Mouse (Mus musculus) heart, embryonic 11.5 days (tissue): ENCODE data around the gene Igsf11. TPM values are rescaled to one million over a fixed set of nuclear protein-coding genes. Genes with fewer than 3 reads are reported as not detected.

ENCODE experiments used
- ATAC-seq: fragments of 200-750 bp; cut with Nextera tagmentation; replicated peaks from 2 replicates; pipeline ENCODE4 v1.8.0; 2017; ENCODE audit warnings: moderate library complexity; ENCODE audit not compliant: insufficient number of reproducible peaks, low FRiP score, low TSS enrichment
- H3K27ac ChIP-seq: fragments of 300-500 bp; sonication (generic); 2 replicates; pipeline ENCODE4 v1.5.1; 2014; ENCODE audit warnings: mild to moderate bottlenecking, low read depth, low read length
- H3K27me3 ChIP-seq: fragments of 300-500 bp; sonication (generic); 2 replicates; pipeline ENCODE4 v1.6.1; 2014; ENCODE audit warnings: mild to moderate bottlenecking, low read length, mixed read lengths; ENCODE audit not compliant: control insufficient read depth, insufficient read depth
- H3K36me3 ChIP-seq: fragments of 300-500 bp; sonication (generic); 2 replicates; pipeline ENCODE4 v1.6.1; 2014; ENCODE audit warnings: mild to moderate bottlenecking, low read length, moderate library complexity, mixed read lengths; ENCODE audit not compliant: control insufficient read depth, insufficient read depth
- H3K4me1 ChIP-seq: fragments of 300-500 bp; sonication (generic); 2 replicates; pipeline ENCODE4 v1.6.1; 2014; ENCODE audit warnings: low read length; ENCODE audit not compliant: control insufficient read depth, insufficient read depth
- H3K4me2 ChIP-seq: fragments of 300-500 bp; sonication (generic); 2 replicates; pipeline ENCODE4 v1.6.1; 2014; ENCODE audit warnings: mild to moderate bottlenecking, moderate library complexity
- H3K4me3 ChIP-seq: fragments of 300-500 bp; sonication (generic); 2 replicates; pipeline ENCODE4 v1.5.1; 2014; ENCODE audit warnings: low read depth, low read length
- H3K9ac ChIP-seq: fragments of 300-500 bp; sonication (generic); 2 replicates; pipeline ENCODE4 v1.6.1; 2014; ENCODE audit warnings: mild to moderate bottlenecking, low read depth, low read length, moderate library complexity
- H3K9me3 ChIP-seq: fragments of 300-500 bp; sonication (generic); replicated peaks from 2 replicates; pipeline ENCODE4 v1.6.1; 2016; ENCODE audit warnings: low read length; ENCODE audit not compliant: control insufficient read depth
- WGBS: fragments of 180-500 bp; shearing (Covaris S2); extraction: QIAGEN DNeasy Blood & Tissue Kit; methylation state at CpG from one replicate; pipeline ENCODE4 v1.1.7; 2014; ENCODE audit not compliant: insufficient replicate concordance; 5-methylcytosine and 5-hydroxymethylcytosine counted together
- polyA plus RNA-seq: library from polyadenylated mRNA; unstranded; fragments of >200 nt; fragmentation: Nextera tagmentation; extraction: Ambion mirVana; gene quantifications from 2 replicates; pipeline ENCODE4 v1.2.1, GENCODE M21; 2014

The Igsf11 gene
- polyA plus RNA-seq, 1 experiment from 2014 or later, result 0.23 TPM

GRCm38 (mm10) chr16:39006978-39007377, 114.5 kb downstream of the Igsf11 start:
- Histone ChIP-seq H3K9ac (no peak overlapping the region), H3K4me2 (no peak overlapping the region), H3K27ac (no peak overlapping the region), H3K27me3 (no peaks in the 10 kb centered on the region), H3K36me3 (no peaks in the 10 kb centered on the region), H3K4me1 (no peaks in the 10 kb centered on the region), H3K9me3 (no peaks in the 10 kb centered on the region), H3K4me3 (no peak overlapping the region)
- no peak for ATAC-seq
- 86% methylated on average over 7 of the region's 7 CpGs for WGBS

GRCm38 (mm10) chr16:39019449-39019848, 127.0 kb downstream of the Igsf11 start:
- Histone ChIP-seq H3K4me2 (no peak overlapping the region), H3K9me3 (no peaks in the 10 kb centered on the region), H3K4me1 (no peaks in the 10 kb centered on the region), H3K27ac (no peak overlapping the region), H3K9ac (no peak overlapping the region), H3K36me3 (no peaks in the 10 kb centered on the region), H3K27me3 (no peaks in the 10 kb centered on the region), H3K4me3 (no peak overlapping the region)
- no peak for ATAC-seq
- WGBS, result 73% methylated on average over 2 of the region's 2 CpGs

- no peak for ATAC-seq
- no peak overlapping the region for H3K9ac ChIP-seq
- no peaks in the 10 kb centered on the region for H3K36me3 ChIP-seq
- no peak overlapping the region for H3K27ac ChIP-seq
- H3K27me3 ChIP-seq, result no peaks in the 10 kb centered on the region
- H3K4me3 ChIP-seq, result no peak overlapping the region
- H3K4me1 ChIP-seq, result no peaks in the 10 kb centered on the region
- WGBS, result 80% methylated on average over 8 of the region's 8 CpGs
- H3K4me2 ChIP-seq, result no peak overlapping the region
- H3K9me3 ChIP-seq, result no peaks in the 10 kb centered on the region
These were observed 133.7 kb downstream of the Igsf11 start for GRCm38 (mm10) chr16:39025989-39026736.

DNA sequence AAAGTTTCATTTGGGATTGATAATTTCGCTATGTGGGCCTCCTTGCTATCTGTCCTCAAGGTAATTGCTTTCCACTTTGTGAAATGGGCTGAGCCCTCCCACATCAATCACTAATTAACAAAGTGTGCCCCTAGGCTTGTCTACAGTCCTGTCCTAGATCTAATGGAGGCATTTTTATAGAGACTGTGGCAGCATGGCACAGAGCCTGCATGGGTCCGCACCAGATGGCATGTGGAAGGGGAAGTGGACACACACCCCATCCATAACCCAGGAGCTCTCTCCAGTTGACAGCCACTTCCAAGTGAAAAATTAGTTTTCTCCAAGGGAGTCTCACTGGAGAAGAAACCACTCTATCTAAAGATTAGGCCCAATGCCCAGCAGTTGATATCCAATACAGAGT, 138.9 kb downstream of the Igsf11 start:
- Histone ChIP-seq H3K9ac (no peak overlapping the region), H3K36me3 (no peaks in the 10 kb centered on the region), H3K4me3 (no peak overlapping the region), H3K4me2 (no peak overlapping the region), H3K9me3 (no peaks in the 10 kb centered on the region), H3K27ac (no peak overlapping the region), H3K27me3 (no peaks in the 10 kb centered on the region), H3K4me1 (no peaks in the 10 kb centered on the region)
- WGBS, result 68% methylated on average over 2 of the region's 2 CpGs
- ATAC-seq, result no peak

DNA sequence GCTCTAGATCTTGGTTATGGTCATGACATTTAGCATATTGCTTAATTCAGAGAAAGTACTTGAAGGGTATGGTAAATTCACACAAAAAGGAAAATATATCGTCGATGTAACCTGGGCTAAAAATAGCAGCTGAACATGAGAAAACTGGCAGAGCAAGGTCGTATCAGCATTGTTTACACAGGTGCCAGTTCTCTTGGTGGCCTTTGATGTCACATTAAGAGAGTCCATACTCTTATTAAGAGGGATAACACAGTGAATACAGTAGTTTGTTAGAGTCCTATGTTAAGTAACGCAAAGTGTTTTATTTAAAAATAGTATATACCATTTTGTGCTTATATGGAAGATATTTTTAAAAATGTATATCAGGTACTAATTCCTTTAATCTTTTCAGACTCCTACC, 144.8 kb downstream of the Igsf11 start:
- Histone ChIP-seq H3K36me3 (no peaks in the 10 kb centered on the region), H3K9me3 (no peaks in the 10 kb centered on the region), H3K4me1 (no peaks in the 10 kb centered on the region), H3K27me3 (no peaks in the 10 kb centered on the region), H3K27ac (no peak overlapping the region), H3K9ac (no peak overlapping the region), H3K4me3 (no peak overlapping the region), H3K4me2 (no peak overlapping the region)
- ATAC-seq, result no peak
- WGBS, result 51% methylated on average over 4 of the region's 4 CpGs

- Histone ChIP-seq H3K9ac (no peak overlapping the region), H3K27me3 (no peaks in the 10 kb centered on the region), H3K9me3 (no peaks in the 10 kb centered on the region), H3K4me1 (no peaks in the 10 kb centered on the region), H3K36me3 (no peaks in the 10 kb centered on the region), H3K4me3 (no peak overlapping the region), H3K27ac (no peak overlapping the region), H3K4me2 (no peak overlapping the region)
- ATAC-seq, result no peak
- 60% methylated on average over 5 of the region's 5 CpGs for WGBS
These were observed 151.9 kb downstream of the Igsf11 start for GRCm38 (mm10) chr16:39044381-39044780.

- Histone ChIP-seq H3K4me1 (no peaks in the 10 kb centered on the region), H3K27me3 (no peaks in the 10 kb centered on the region), H3K9ac (no peak overlapping the region), H3K4me2 (no peak overlapping the region), H3K9me3 (no peaks in the 10 kb centered on the region), H3K27ac (no peak overlapping the region), H3K4me3 (no peak overlapping the region), H3K36me3 (no peaks in the 10 kb centered on the region)
- no peak for ATAC-seq
- 9% methylated on average over 4 of the region's 4 CpGs for WGBS
These were observed 156.4 kb downstream of the Igsf11 start for GRCm38 (mm10) chr16:39048889-39049288.

- H3K4me3 ChIP-seq, result no peak overlapping the region
- H3K9ac ChIP-seq, result no peak overlapping the region
- no peaks in the 10 kb centered on the region for H3K36me3 ChIP-seq
- H3K27me3 ChIP-seq, result no peaks in the 10 kb centered on the region
- no peak overlapping the region for H3K4me2 ChIP-seq
- no peaks in the 10 kb centered on the region for H3K9me3 ChIP-seq
- H3K4me1 ChIP-seq, result no peaks in the 10 kb centered on the region; the same call in 1 of the 2 replicates
- no peak for ATAC-seq
- H3K27ac ChIP-seq, result no peak overlapping the region
- WGBS, result 0% methylated on average over 2 of the region's 2 CpGs
These were observed 160.5 kb downstream of the Igsf11 start for GRCm38 (mm10) chr16:39052971-39053370.

DNA sequence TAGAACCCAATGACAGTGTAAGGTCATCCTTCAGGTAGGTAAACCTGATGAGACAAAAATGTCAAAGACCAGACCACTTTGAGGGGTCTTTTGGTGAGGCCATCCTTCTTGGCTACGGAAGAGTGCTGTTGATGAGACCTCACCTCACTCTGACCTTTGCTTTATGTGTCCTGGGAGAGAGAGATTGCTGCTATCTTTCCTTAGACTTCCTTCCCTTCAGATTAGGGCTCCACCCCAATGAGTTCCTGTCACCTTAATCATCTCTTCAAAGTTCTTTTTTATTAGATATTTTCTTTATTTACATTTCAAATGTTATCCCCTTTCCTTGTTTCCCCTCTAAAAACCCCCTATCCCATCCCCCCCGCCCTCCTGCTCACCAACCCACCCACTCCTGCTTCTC, 161.3 kb downstream of the Igsf11 start:
- Histone ChIP-seq H3K4me2 (no peak overlapping the region), H3K27me3 (no peaks in the 10 kb centered on the region), H3K36me3 (no peaks in the 10 kb centered on the region), H3K27ac (no peak overlapping the region), H3K4me3 (no peak overlapping the region), H3K9me3 (no peaks in the 10 kb centered on the region), H3K9ac (no peak overlapping the region), H3K4me1 (no peaks in the 10 kb centered on the region; the same call in 1 of the 2 replicates)
- no peak for ATAC-seq
- 51% methylated on average over 2 of the region's 2 CpGs for WGBS
